Mouse (Mus musculus) gastrocnemius, adult 8-10 months (tissue): ENCODE results near the gene Vamp3. TPM values are rescaled to one million over a fixed set of nuclear protein-coding genes. Genes with fewer than 3 reads are reported as not detected.
"Not testable (repeated sequence)": the region's sequence is repeated elsewhere in the genome, so short reads cannot be mapped to it uniquely, and the experiment has no call there.

Experiments
- DNase-seq, 2 experiments: peaks; one replicate each; pipeline ENCODE4 v3.0.0; 2022; ENCODE audit warnings: low spot score in 2 of 2
- total RNA-seq, 4 experiments: library from RNA; stranded (reverse); gene quantifications; 2 replicates each; pipeline ENCODE4 v1.2.4; 2022

Gene Vamp3
- total RNA-seq, 4 experiments from 2014 or later = 51.9 to 60.7 (median 57.1) TPM

DNA sequence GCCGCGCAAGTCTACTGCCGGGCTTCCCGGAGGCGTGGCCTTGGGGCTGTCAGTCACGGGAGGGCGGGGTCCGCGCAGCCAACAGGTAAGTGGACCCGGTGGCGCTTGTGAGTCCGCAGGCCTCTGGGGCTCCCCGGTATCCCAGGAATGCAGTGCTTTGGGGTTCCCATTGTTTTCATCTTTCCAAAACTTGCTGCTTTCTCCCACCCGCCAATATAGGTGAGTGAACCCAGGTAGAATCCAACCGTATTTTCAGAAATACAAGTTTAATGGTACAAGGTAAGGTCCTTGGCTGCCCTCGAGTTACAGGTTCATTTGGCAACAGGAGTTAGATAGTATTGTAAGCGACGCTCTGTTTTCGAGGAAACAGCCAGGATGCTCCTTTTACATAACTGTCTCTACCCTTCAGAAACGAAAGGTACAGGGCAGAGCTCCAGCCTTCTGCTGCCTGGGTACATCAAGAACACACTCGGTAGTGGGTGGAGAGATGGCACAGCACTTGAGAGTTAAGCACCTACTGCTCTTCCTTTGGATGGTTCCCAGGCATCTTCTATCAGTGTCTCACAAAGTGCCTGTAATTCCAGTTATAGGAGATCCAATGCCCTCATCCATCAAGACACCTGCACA lies 12.7 kb downstream of the Vamp3 start:
- peak in 1 of 2 experiments; percentile 12 for DNase-seq

GRCm38 (mm10) chr4:151044037-151044943 lies 13.5 kb downstream of the Vamp3 start, which contains the start of gene Per3:
TSS of gene Per3 (minus strand) at chr4:151044665.
- peak; percentile 99 for DNase-seq

DNA sequence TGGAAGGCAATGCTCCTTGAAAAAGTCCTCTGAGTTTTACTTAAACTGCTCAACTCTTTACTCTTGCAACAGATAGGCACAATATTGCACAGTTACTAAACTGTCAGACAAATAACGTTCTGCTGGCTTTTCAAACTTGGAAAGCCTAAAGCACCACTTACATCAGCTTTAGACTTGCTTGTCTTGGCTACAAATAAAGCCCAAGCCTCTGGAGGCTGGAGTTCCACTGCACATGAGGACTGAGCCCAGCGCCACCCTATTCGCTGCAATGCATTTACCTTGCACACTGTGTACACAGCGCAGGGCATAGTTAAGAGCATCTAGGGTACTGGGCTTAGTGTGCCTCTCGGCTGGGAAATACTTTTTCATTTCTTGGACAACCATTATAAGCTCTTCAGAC lies 14.5 kb downstream of the Vamp3 start:
- peak in 1 of 2 experiments; percentile 26 for DNase-seq

GRCm38 (mm10) chr4:151041506-151041905 lies 16.3 kb downstream of the Vamp3 start:
- DNase-seq = no peak

DNA sequence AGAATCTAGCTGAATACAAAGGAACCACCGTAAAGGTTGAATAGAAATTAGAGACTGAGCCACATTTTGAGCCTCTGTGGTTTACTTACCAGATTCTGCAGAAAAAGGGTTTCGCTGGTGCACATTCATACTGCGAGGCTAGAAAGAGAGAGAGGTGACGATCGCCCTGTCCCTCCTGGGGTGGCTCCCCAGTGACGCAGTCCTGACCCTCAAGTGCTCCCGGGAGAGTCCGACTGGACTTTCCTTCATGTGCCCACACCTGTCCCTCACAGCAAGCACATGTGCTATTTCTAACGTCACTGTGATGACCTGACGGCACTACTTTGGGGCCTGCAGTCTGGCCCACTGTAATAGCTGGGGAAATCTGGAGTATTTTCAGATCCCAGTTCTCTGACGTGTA lies 20.0 kb downstream of the Vamp3 start:
- DNase-seq = no peak

- DNase-seq = no peak
Observed at GRCm38 (mm10) chr4:151036521-151036920, 21.2 kb downstream of the Vamp3 start.

DNA sequence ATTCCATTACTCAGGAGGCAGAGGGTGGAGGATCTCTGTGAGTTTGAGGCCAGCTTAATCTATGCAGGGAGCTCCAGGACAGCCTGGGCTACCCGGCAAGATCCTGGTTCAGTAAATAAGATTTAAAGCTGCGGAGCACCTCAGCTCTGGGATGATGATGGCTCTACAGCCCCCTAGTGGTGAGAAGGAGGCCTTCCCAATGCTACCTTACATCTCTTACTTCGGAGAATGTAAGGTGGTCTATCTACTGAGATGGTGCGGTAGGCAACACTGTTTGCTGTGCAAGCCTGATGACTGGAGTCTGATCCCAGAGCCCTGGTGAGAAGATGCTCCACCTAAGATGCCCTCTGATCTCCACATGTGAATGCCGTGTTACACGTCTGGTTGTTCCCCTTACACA lies 30.8 kb downstream of the Vamp3 start:
- no peak for DNase-seq

GRCm38 (mm10) chr4:151024152-151024551 lies 33.6 kb downstream of the Vamp3 start:
- no peak for DNase-seq

GRCm38 (mm10) chr4:151017356-151017755 lies 40.4 kb downstream of the Vamp3 start:
- DNase-seq = not testable (repeated sequence)

- no peak for DNase-seq
Observed at GRCm38 (mm10) chr4:151015946-151016345, 41.8 kb downstream of the Vamp3 start.

DNA sequence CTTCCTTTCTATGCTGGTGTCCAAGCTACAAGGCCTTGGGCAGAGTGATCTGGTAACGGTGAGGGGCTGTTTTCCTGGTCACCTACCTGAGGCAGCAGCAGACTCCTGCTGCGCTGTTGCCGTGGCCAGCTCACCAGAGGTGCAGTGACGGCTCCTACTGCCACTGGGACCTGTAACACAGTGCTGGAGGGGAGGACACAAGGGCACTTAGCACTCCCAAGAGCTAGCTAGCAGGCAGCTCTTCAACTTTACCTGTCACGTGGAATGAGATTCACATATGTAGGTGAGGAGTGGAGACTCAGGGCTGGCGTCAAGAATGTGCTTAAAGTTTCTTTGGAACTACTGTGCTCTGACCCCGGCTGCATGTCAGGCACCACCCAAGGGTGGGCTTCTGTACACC lies 47.4 kb downstream of the Vamp3 start:
- no peak for DNase-seq

DNA sequence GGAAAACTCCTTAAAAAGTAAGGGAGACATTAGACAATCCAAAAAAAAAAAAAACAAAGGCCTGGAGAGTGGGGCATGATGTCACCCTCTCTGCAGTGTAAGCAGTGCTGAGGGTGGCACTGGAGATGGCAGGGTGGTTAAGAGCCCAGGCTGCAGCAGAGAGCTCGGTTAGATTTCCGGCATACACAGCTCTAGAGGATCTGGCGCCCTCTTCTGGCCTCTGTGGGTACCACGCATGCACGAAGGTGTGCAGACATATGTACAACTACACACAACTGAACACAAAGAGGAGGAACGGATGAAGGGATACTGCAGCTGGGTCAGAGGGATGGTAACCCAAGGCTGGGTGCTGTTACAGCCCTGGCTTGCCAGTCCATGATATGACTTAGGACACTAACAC lies 50.8 kb downstream of the Vamp3 start:
- DNase-seq = no peak

- DNase-seq = no peak
Observed at GRCm38 (mm10) chr4:151005656-151006318, 52.0 kb downstream of the Vamp3 start.

DNA sequence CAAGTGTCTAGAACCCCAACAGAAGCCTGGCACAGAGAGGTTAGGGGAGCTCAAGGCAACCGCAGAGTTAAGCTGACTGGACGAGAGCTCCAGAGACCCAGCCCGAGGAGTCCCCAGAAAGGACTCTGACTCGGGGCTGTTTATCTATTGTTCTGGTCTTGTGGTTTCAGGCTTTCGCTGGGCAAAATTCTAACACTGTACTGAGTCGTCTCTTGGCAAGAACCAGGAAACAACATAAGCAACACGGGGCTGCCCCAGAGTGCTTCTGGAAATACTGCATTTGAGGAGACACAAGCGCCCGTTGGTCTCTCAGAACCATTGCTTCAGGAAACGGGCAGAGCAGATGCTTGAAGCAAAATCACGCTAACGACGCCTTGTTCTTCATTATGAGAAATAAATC lies 56.4 kb downstream of the Vamp3 start:
- DNase-seq = no peak

GRCm38 (mm10) chr4:150998626-150999025 lies 59.1 kb downstream of the Vamp3 start:
- DNase-seq = no peak

Other genes with a start within 250 kb of the Vamp3 start
- 10 to 100 TPM; 12.1 to 28.7 (median 15.0) TPM for gene Errfi1, start 204.0 kb downstream of the Vamp3 start, total RNA-seq
- 100 to 1,000 TPM; 660 to 858 (median 779) TPM for gene Park7, start 143.5 kb downstream of the Vamp3 start, total RNA-seq
- gene Tnfrsf9, start 143.4 kb downstream of the Vamp3 start, total RNA-seq = under 1 TPM; 0.13 to 0.65 (median 0.19) TPM
- not detected for gene Uts2, start 60.9 kb downstream of the Vamp3 start, total RNA-seq
- 10 to 100 TPM in 3 of 4 experiments, 1 to 10 TPM in 1; 6.5 to 14.8 (median 11.6) TPM for gene Per3, start 13.3 kb downstream of the Vamp3 start, total RNA-seq
- gene Gm13090, start 31.6 kb upstream of the Vamp3 start, total RNA-seq = not detected